Mouse (Mus musculus): ENCODE measurements around the gene Cdk5rap3.

DNA sequence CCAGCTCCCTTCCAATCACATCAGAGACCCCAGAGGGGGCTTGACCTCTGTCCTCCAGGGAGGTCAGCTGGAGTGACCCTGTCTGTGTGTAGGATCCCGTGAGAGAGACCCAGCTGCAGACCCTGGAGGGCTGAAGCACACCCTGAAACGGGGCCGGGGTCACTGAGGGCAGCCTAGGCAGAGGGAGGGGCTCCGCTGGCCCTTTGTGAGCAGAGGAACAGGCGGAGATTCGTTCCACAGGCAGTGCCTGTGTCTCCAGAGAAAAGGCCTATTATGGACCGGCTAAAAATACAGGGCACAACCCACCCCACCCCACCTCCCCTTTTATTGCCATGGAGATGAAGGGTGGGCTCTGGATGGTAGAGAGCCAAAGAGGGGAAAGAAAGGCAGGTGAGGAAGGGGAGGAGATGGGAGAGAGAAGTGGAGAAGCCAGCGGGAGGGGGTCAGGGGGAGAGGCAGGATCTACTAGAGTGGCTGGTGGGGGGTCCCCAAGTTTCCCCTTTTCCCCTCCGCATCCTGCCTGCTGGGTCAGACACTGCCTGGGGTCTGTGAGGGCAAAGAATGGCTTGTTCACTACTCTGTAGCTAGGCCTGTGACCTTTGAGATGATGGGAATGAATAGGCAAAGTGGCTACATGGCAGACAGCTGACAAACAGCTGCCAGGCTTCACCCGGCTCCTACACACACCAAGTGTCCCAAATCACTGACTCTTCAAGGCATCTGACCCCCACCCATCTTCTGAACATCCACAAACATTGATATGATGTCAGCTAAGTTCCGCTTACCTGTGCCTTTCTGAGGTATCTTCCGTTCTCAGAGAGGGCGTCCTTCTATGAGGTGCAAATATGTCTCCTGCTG is 16.6 kb downstream of the Cdk5rap3 start:
- TF ChIP-seq CTCF (IDR thresholded peaks at IDR 0.05; ENCODE audit: borderline replicate concordance, control insufficient read depth, extremely low read depth, insufficient read depth, low read length, poor library complexity) = no peak
- TF ChIP-seq POLR2A (IDR thresholded peaks at IDR 0.05; ENCODE audit: control insufficient read depth, extremely low read depth, insufficient read depth, low read length, poor library complexity) = no peak
